Mouse (Mus musculus): ENCODE results near the gene Olfr224.
"Not testable (repeated sequence)": the region's sequence is repeated elsewhere in the genome, so short reads cannot be mapped to it uniquely, and the experiment has no call there.

Olfr224 gene

GRCm38 (mm10) chr11:58570405-58570804, at the start of gene Olfr224:
Gene Olfr224 (minus strand): TSS chr11:58570553.
- no peak for DNase-seq (ENCODE audit: extremely low read depth, insufficient read length, low spot score)

DNA sequence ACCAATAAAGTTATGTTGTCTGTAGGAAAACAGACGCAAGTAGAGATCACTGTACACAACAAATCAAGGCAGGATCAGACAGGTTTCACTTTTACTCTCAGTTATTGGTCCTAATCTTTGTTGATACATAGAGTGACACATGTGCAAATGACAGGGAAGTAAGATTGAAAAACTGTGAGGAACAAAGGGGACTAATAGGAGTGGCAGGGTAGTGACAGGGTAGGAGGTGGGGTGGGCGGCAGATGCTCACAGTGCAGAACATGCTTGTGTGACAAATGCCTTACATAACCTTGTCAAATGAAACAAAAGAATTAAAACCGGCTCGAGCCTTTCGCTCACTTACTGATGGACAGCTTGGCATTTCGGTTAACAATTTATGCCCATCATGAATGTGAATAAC, 48.4 kb upstream of the Olfr224 start:
- no peak for DNase-seq (ENCODE audit: extremely low read depth, insufficient read length, low spot score)

- DNase-seq (ENCODE audit: extremely low read depth, insufficient read length, low spot score), result no peak
Observed at GRCm38 (mm10) chr11:58618369-58618768, 48.0 kb upstream of the Olfr224 start.

- no peak for DNase-seq (ENCODE audit: extremely low read depth, insufficient read length, low spot score)
Observed at GRCm38 (mm10) chr11:58615975-58616374, 45.6 kb upstream of the Olfr224 start, which contains the start of gene 2210407C18Rik. Gene 2210407C18Rik (minus strand): TSS chr11:58616075.

DNA sequence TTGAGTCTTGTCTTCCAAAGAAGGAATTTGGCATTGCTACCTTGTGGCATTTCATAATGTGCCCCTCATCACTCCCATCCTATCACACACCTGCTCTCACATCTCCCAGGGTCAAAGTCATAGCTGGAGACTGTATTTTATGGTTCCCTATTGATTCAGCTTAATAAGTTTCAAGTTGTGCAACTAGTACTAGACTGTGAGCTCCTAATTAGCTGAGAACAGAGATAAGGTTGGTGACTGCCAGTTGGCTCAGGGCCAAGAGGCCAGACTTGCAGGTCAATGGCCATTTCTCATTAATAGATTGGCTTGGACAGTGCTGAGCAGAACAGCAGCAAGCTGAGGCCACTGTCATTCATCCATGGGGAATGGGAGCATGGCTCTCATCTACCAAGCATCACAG, 44.2 kb upstream of the Olfr224 start:
- no peak for DNase-seq (ENCODE audit: extremely low read depth, insufficient read length, low spot score)

DNA sequence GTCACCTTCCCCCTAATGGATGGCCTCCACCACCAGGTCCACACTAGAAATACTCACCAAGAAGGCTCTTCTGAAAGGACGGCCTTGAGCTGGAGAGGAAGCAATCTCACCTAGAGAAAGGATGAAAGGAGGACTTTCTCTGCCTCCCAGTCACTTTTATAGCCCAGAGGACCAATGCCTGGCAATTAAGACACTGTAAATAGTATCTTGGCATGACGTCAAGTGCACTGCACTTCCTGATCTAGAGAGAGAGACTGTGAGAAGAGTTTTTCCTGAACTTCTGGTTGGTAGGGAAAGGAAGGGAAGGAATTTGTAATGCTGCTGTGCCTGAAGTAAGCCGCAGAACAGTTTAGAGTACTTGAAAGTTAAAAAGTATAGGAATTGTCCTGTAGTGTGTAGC, 43.0 kb upstream of the Olfr224 start:
- no peak for DNase-seq (ENCODE audit: extremely low read depth, insufficient read length, low spot score)

DNA sequence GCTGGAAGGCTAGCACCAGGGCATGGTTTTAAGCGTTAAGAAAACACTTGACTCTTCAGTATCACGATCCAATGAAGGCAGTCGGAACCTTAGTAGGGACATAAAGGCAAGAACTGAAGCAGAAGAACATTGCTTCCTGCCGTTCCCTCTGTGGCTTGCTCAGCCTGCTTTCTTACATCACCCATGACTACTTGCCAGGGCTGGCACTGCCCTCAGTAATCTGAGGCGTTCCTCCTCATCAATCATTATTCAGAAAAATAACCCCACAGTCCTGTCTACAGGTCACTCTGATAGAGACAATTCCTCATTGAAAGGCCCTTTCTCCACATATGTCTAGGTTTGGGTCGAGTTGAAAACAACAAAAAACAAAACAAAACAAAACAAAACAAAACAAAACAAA, 36.7 kb upstream of the Olfr224 start:
- no peak for DNase-seq (ENCODE audit: extremely low read depth, insufficient read length, low spot score)

DNA sequence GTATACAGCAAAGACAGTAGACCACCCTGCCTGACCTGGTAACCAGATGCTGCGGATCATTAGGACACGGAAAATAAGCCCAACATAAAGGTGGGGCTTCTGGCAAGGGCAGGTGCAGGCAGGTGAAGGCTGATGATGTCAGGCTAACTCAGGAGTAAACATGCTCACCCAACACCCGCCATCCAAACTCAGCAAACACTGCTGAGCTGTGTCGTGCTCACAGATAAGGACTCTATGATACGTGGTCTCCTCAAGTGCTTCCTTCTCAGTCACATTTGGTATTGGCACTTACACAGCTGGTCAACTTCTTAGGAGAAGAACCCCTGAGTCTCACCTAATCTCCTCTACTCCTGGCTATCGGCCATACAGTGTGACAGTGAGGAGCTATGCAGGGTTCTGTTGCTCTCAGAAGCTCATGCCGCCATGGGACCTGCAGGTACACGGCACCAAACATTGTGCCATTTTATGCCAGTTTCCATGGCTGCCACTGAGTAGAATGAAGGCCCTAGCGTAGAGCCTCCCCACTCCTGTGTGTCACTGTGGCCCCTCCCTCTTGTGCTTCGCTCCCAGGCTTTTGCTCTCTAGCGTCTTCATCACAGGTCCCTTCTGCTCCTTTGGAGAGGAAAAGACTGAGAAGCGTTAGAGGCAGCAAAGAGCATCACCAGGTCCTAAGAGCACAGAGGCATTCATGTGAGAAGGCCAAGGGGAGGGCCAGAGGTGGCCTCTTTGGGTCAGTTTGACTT, 36.0 kb upstream of the Olfr224 start:
- DNase-seq (ENCODE audit: extremely low read depth, insufficient read length, low spot score), result no peak

- DNase-seq (ENCODE audit: extremely low read depth, insufficient read length, low spot score), result no peak
Observed at GRCm38 (mm10) chr11:58605228-58605627, 34.9 kb upstream of the Olfr224 start.

GRCm38 (mm10) chr11:58604688-58605087, 34.3 kb upstream of the Olfr224 start:
- DNase-seq (ENCODE audit: extremely low read depth, insufficient read length, low spot score), result no peak

DNA sequence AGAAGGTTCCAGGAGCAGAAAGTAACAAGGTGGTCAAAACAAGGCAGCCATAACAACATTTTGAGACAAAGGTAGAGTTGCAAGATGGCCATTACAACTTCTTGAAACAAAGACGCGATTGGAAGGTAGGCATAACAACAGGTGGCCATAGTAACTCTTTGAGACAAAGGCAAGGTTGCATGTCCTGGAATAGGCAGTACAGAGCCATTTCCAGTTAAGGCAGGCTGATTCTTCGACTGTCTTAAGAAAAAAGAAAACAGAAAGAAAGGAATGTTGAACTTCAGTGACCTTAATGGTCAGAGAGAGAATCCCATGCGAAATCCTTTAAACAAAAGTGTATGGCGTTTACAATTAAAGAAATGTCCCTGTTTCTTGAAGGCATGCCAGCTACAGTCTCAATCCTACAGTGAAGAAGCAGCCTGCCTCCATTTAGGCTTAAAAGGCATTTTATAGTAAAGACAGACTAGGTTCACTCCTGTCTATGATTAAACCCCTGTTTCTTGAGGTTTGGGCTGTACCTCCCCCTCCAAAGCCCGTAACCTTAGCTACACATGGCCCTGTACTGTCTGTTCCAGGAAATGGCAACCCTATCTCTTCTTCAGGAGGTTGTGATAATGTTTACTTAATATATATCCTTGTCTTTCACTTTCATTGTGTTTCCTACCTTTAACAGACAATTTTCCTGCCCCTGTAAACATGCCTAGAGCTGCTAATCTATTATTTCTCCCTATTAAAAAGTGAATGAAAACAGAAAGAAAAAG, 32.6 kb upstream of the Olfr224 start:
- DNase-seq (ENCODE audit: extremely low read depth, insufficient read length, low spot score), result no peak

GRCm38 (mm10) chr11:58602062-58602461, 31.7 kb upstream of the Olfr224 start:
- DNase-seq (ENCODE audit: extremely low read depth, insufficient read length, low spot score), result no peak

DNA sequence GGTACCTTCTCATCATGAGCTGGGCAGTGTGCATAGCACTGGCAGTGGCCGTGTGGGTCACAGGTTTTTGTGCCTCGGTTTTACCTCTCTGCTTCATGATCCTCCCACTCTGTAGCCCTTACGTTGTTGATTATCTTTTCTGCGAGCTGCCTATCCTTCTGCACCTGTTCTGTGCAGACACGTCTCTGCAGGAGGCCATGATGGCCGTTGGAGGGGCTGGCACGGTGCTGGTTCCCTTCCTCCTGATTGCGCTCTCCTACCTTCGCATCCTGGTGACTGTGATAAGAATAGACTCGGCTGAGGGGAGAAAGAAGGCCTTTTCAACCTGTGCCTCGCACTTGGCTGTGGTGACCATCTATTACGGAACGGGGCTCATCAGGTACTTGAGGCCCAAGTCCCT, 27.5 kb upstream of the Olfr224 start:
- DNase-seq (ENCODE audit: extremely low read depth, insufficient read length, low spot score), result no peak

DNA sequence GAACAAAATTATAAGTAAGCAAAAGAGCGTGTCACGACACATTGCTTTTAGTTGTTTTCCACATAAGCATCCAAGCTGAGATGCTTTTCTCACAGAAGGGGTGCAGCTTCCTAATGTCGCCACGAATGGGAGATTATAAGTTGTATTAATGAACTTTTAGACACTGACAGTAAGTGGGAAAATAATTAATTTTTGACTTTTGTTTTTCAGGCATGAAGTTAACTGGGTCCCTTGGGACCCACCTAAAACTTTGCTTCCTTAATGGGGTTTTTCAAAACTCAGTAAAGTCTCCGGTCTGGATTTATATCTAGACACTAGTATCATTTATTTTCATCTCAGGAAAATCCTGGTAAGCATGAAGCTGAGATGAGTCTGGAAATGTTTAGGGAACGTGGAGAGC, 24.5 kb upstream of the Olfr224 start, which contains the start of gene Olfr324:
Gene Olfr324 (plus strand): TSS at position 301 of the 400 bp plus-strand sequence.
- no peak for DNase-seq (ENCODE audit: extremely low read depth, insufficient read length, low spot score)

- no peak for DNase-seq (ENCODE audit: extremely low read depth, insufficient read length, low spot score)
Observed at GRCm38 (mm10) chr11:58588620-58589250, 18.4 kb upstream of the Olfr224 start.

DNA sequence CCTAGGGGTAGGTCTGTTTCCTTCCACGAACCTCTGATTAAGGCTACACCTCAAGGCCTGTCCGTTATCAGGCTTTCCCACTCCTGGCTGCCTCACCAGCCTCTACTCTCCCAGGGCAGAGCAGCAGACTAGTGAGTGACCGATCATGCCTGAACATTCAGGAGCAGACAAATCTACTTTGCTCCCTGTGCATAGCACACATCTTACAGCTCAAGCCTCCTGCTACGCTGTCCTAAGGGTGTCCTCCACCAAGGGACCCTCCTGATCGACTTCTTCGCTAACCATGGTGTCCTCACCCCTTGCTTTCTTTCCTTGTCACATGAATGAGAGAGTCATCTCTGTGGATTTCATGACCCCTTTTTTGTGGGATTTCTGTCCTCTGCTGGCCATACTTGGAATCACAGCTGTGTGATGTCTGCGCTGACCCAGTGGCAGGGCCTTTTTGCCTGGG, 17.6 kb upstream of the Olfr224 start:
- DNase-seq (ENCODE audit: extremely low read depth, insufficient read length, low spot score), result no peak

DNA sequence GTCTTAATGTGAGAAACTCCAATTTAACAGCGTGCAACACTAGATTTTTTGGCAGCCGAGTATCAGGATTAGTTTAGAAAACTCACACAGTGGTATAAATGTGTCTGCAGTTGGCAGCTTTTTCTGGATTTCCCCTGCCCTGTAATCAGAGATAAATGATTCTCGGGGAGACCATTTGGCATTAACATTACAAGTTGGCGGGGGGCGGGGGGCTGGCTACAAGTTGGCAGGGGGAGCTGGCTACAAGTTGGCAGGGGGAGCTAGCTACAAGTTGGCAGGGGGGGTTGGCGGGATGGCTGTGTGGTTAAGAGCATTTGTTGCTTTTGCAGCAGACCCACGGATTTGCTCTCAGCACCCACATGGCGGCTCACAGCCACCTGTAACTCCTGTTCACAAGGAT, 8.3 kb upstream of the Olfr224 start:
- DNase-seq (ENCODE audit: extremely low read depth, insufficient read length, low spot score), result no peak

GRCm38 (mm10) chr11:58577430-58577829, 7.1 kb upstream of the Olfr224 start, which contains the start of gene Olfr325:
Gene Olfr325 (plus strand): TSS chr11:58577730.
- DNase-seq (ENCODE audit: extremely low read depth, insufficient read length, low spot score), result no peak

DNA sequence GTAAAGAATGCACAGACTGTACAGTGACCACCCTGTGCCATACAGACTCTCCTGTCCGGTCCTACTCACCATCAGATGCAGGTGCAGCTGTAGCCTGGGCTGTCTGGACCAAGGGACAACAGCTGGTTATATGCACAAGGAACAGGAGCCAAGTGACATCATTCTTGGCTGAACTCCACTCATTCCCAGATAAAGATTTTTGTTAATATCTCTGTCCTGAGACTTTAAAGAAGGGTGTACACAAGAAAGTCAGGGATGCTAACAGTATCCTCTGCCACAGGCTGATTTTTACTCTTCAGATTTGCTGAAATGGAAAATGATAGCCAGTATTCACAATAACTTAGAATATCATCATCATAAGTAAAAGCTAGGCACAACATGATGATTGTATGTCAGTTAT, 14.8 kb downstream of the Olfr224 start, which contains the start of gene Olfr328:
Gene Olfr328 (minus strand): TSS at position 101 of the 400 bp plus-strand sequence.
- DNase-seq (ENCODE audit: extremely low read depth, insufficient read length, low spot score), result no peak

DNA sequence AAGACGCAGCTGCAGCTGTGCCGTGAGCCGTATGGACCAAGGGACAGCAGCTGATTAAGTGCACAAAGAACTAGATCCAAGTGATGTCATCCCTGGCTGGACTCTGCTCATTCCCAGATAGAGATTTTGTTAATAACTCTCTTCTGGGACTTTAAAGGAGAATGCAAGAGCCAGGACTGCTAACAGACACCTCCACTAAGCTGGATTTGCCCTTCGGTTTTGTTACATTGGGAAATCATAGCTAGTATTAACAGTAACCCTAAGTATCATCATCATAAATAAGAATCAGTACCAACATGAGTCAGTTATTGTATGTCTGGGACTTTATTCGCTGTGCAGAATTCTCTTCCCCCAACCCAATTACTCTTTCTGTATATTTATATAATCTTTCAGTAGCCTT, 24.0 kb downstream of the Olfr224 start, which contains the start of gene Olfr329-ps:
Gene Olfr329-ps (minus strand): TSS at position 101 of the 400 bp plus-strand sequence.
- DNase-seq (ENCODE audit: extremely low read depth, insufficient read length, low spot score), result no peak

DNA sequence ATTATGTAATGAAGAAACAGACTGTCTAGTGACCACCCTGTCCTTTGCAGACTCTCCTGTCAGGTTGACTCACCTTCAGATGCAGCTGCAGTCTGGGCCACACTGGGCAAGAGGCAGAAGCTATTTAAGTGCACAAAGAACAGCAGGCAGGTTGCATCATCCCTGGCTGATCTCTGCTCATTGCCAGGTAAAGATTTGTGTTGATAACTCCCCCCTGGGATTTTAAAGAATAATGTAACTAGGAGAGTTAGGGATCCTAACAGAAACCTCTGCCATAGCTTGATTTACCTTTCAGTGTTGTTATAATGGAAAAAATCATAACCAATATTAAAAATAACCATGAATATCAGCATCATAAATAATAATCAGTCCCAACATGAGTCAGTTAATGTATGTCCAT, 35.6 kb downstream of the Olfr224 start, which contains the start of gene Olfr330:
Gene Olfr330 (minus strand): TSS at position 101 of the 400 bp plus-strand sequence.
- DNase-seq (ENCODE audit: extremely low read depth, insufficient read length, low spot score), result not testable (repeated sequence)
